Mouse (Mus musculus) olfactory bulb, adult 2 months (tissue): ENCODE measurements around the gene Gmds.

Experiments
- CTCF ChIP-seq: fragments of 200-500 bp; IDR thresholded peaks from 2 replicates; pipeline ENCODE4 v1.5.1; 2012; ENCODE audit warnings: low read depth, mild to moderate bottlenecking, low read length, moderate library complexity; ENCODE audit not compliant: insufficient read depth
- POLR2A ChIP-seq: fragments of 200-500 bp; IDR thresholded peaks from 2 replicates; pipeline ENCODE4 v1.6.1; 2012; ENCODE audit warnings: mild to moderate bottlenecking, low read depth, low read length, moderate library complexity; ENCODE audit not compliant: insufficient read depth

- no peak for TF ChIP-seq CTCF
- no peak for TF ChIP-seq POLR2A
These were observed 71.8 kb downstream of the Gmds start for GRCm38 (mm10) chr13:32266721-32267120.
